Mouse (Mus musculus) intestine, embryonic 14.5 days (tissue): ENCODE data around the gene Srgap1. TPM values are rescaled to one million over a fixed set of nuclear protein-coding genes. Genes with fewer than 3 reads are reported as not detected.
A peak's percentile ranks its signal among the peaks of the same experiment; 100 is the strongest.

Experiments used
- ATAC-seq: fragments of 200-750 bp; cut with Nextera tagmentation; replicated peaks from 2 replicates; pipeline ENCODE4 v1.8.0; 2017; ENCODE audit warnings: low read depth, moderate number of reproducible peaks, moderate TSS enrichment, moderate library complexity; ENCODE audit not compliant: low FRiP score, low TSS enrichment
- DNase-seq: peaks from one replicate; pipeline ENCODE4 v3.0.0-alpha.2; 2018; ENCODE audit warnings: low spot score
- H3K27ac ChIP-seq: fragments of 300-500 bp; sonication (generic); 2 replicates; pipeline ENCODE4 v1.5.1; 2014; ENCODE audit warnings: low read depth, mild to moderate bottlenecking, control low read depth
- H3K27me3 ChIP-seq: fragments of 300-500 bp; sonication (generic); replicated peaks from 2 replicates; pipeline ENCODE4 v1.6.1; 2014; ENCODE audit warnings: low read length, control low read depth; ENCODE audit not compliant: control insufficient read depth, insufficient read depth
- H3K36me3 ChIP-seq: fragments of 300-500 bp; sonication (generic); 2 replicates; pipeline ENCODE4 v1.6.1; 2014; ENCODE audit warnings: low read length, control low read depth; ENCODE audit not compliant: control insufficient read depth, insufficient read depth
- H3K4me1 ChIP-seq: fragments of 300-500 bp; sonication (generic); replicated peaks from 2 replicates; pipeline ENCODE4 v1.6.1; 2014; ENCODE audit warnings: low read length, control low read depth, mixed read lengths; ENCODE audit not compliant: control insufficient read depth, insufficient read depth
- H3K4me2 ChIP-seq: fragments of 300-500 bp; sonication (generic); 2 replicates; pipeline ENCODE4 v1.6.1; 2014; ENCODE audit warnings: low read length
- H3K4me3 ChIP-seq: fragments of 300-500 bp; sonication (generic); 2 replicates; pipeline ENCODE4 v1.5.1; 2014; ENCODE audit warnings: low read depth, low read length, control low read depth, mixed read lengths
- H3K9ac ChIP-seq: fragments of 300-500 bp; sonication (generic); 2 replicates; pipeline ENCODE4 v1.6.1; 2014; ENCODE audit warnings: mild to moderate bottlenecking, low read length
- H3K9me3 ChIP-seq: fragments of 300-500 bp; sonication (generic); 2 replicates; pipeline ENCODE4 v1.6.1; 2016; ENCODE audit warnings: low read length, control low read depth; ENCODE audit not compliant: control insufficient read depth
- WGBS: fragments of 180-500 bp; shearing (Covaris S2); extraction: QIAGEN DNeasy Blood & Tissue Kit; methylation state at CpG from one replicate; pipeline ENCODE4 v1.1.7; 2014; 5-methylcytosine and 5-hydroxymethylcytosine counted together
- polyA plus RNA-seq: library from polyadenylated mRNA; unstranded; fragments of >200 nt; fragmentation: Nextera tagmentation; extraction: Ambion mirVana; gene quantifications from 2 replicates; pipeline ENCODE4 v1.2.1, GENCODE M21; 2014

Srgap1 gene
- polyA plus RNA-seq, 1 experiment from 2014 or later = 8.7 TPM

- 94% methylated on average over 11 of the region's 11 CpGs for WGBS
Observed at GRCm38 (mm10) chr10:121806806-121807205, 240.3 kb downstream of the Srgap1 start.

DNA sequence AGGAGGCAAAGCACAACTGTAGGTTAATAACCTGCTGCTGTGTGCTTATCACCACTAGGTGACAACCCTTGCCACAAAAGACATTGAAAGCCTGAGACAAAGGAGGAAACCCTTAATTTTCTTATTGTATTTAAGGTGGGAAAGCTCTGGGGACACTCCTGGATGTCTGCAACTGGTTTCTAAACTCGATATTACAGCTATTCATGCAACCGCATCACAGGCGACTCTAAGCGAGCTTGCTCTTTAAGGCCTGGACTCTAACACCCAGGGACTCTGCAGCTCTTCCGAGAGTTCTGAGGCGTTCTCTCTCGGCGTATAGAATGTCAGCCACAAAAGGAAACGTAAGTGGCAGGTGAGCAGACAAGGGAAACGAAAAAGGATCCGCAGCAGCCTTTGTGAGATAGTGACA lies 241.2 kb downstream of the Srgap1 start:
- Histone ChIP-seq H3K4me2 (no peak overlapping the region), H3K27me3 (no peaks in the 10 kb centered on the region), H3K27ac (no peak overlapping the region), H3K36me3 (peaks cover 21% of the 10 kb centered on the region; the same call in 1 of the 2 replicates), H3K9me3 (no peaks in the 10 kb centered on the region), H3K9ac (no peak overlapping the region), H3K4me3 (no peak overlapping the region), H3K4me1 (no peaks in the 10 kb centered on the region)
- 74% methylated on average over 11 of the region's 11 CpGs for WGBS
- no peak for DNase-seq
- no peak for ATAC-seq

More at GRCm38 (mm10) chr10:121806806-121807205, 240.3 kb downstream of the Srgap1 start:
- H3K4me2 ChIP-seq = no peak overlapping the region
- no peak overlapping the region for H3K4me3 ChIP-seq
- no peaks in the 10 kb centered on the region for H3K4me1 ChIP-seq
- ATAC-seq = no peak
- no peak overlapping the region for H3K27ac ChIP-seq
- no peaks in the 10 kb centered on the region for H3K9me3 ChIP-seq
- DNase-seq = no peak
- H3K27me3 ChIP-seq = no peaks in the 10 kb centered on the region
- H3K36me3 ChIP-seq = peaks cover 21% of the 10 kb centered on the region; the same call in 1 of the 2 replicates
- H3K9ac ChIP-seq = no peak overlapping the region

- no peak for DNase-seq
- H3K4me3 ChIP-seq = no peak overlapping the region
Observed at GRCm38 (mm10) chr10:121804551-121804950, 242.6 kb downstream of the Srgap1 start.

GRCm38 (mm10) chr10:121800041-121800440 lies 247.1 kb downstream of the Srgap1 start:
- DNase-seq = no peak
- H3K9ac ChIP-seq = no peak overlapping the region
- H3K4me1 ChIP-seq = no peaks in the 10 kb centered on the region
- H3K4me3 ChIP-seq = no peak overlapping the region
- H3K27me3 ChIP-seq = no peaks in the 10 kb centered on the region
- H3K36me3 ChIP-seq = peaks cover 31% of the 10 kb centered on the region
- no peaks in the 10 kb centered on the region for H3K9me3 ChIP-seq
- 94% methylated on average over 13 of the region's 13 CpGs for WGBS
- H3K27ac ChIP-seq = no peak overlapping the region
- H3K4me2 ChIP-seq = no peak overlapping the region
- ATAC-seq = no peak

More at GRCm38 (mm10) chr10:121804551-121804950, 242.6 kb downstream of the Srgap1 start:
- Histone ChIP-seq H3K27me3 (no peaks in the 10 kb centered on the region), H3K9me3 (no peaks in the 10 kb centered on the region), H3K4me2 (no peak overlapping the region), H3K9ac (no peak overlapping the region), H3K27ac (no peak overlapping the region), H3K36me3 (peaks cover 21% of the 10 kb centered on the region; the same call in 1 of the 2 replicates), H3K4me1 (no peaks in the 10 kb centered on the region)
- WGBS = 94% methylated on average over 13 of the region's 13 CpGs
- ATAC-seq = no peak

- ATAC-seq (peak; percentile 62; the same call in 1 of the 2 replicates), DNase-seq (no peak)
- H3K4me1 ChIP-seq = no peaks in the 10 kb centered on the region
- H3K36me3 ChIP-seq = peaks cover 24% of the 10 kb centered on the region
- no peaks in the 10 kb centered on the region for H3K27me3 ChIP-seq
- H3K9me3 ChIP-seq = no peaks in the 10 kb centered on the region
- 73% methylated on average over 8 of the region's 8 CpGs for WGBS
- no peak overlapping the region for H3K4me2 ChIP-seq
- H3K4me3 ChIP-seq = no peak overlapping the region
- H3K9ac ChIP-seq = no peak overlapping the region
- no peak overlapping the region for H3K27ac ChIP-seq
Observed at GRCm38 (mm10) chr10:121796027-121796802, 250.9 kb downstream of the Srgap1 start.

- Histone ChIP-seq H3K9me3 (no peaks in the 10 kb centered on the region), H3K36me3 (peaks cover 24% of the 10 kb centered on the region), H3K9ac (no peak overlapping the region), H3K4me2 (no peak overlapping the region), H3K4me3 (no peak overlapping the region), H3K4me1 (no peaks in the 10 kb centered on the region), H3K27ac (no peak overlapping the region), H3K27me3 (no peaks in the 10 kb centered on the region)
- 94% methylated on average over 12 of the region's 12 CpGs for WGBS
- ATAC-seq = no peak
- DNase-seq = no peak
Observed at GRCm38 (mm10) chr10:121794486-121794885, 252.6 kb downstream of the Srgap1 start.

GRCm38 (mm10) chr10:121792661-121793060 lies 254.5 kb downstream of the Srgap1 start:
- Histone ChIP-seq H3K36me3 (peaks cover 20% of the 10 kb centered on the region), H3K9me3 (no peaks in the 10 kb centered on the region), H3K27me3 (no peaks in the 10 kb centered on the region), H3K4me2 (no peak overlapping the region), H3K27ac (no peak overlapping the region), H3K4me3 (no peak overlapping the region), H3K4me1 (no peaks in the 10 kb centered on the region), H3K9ac (no peak overlapping the region)
- WGBS = 93% methylated on average over 17 of the region's 17 CpGs
- DNase-seq (no peak), ATAC-seq (no peak)

DNA sequence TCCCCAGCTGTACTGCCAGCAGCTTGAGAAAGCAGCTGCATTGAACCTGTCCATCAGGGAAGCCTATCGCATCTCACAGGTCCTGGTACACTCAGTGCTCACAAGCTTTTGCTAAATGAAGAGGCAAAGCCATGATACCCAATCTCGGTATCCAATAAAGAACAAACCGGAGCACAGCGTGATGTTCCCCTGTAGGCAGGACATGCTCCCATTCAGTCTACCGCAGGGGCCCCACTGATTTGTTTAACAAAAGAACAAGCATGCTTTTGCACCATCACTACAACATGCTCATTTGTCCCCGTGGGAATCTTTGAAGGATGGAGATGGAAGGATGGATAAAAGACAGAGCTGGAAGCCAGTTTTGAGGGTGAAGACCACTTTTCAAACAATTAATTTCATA lies 257.0 kb downstream of the Srgap1 start:
- H3K27me3 ChIP-seq = no peaks in the 10 kb centered on the region
- 82% methylated on average over 6 of the region's 6 CpGs for WGBS
- no peak overlapping the region for H3K27ac ChIP-seq
- no peaks in the 10 kb centered on the region for H3K4me1 ChIP-seq
- DNase-seq = no peak
- H3K36me3 ChIP-seq = peaks cover 20% of the 10 kb centered on the region
- H3K9me3 ChIP-seq = no peaks in the 10 kb centered on the region
- H3K9ac ChIP-seq = no peak overlapping the region
- no peak overlapping the region for H3K4me2 ChIP-seq
- H3K4me3 ChIP-seq = no peak overlapping the region
- ATAC-seq = no peak

DNA sequence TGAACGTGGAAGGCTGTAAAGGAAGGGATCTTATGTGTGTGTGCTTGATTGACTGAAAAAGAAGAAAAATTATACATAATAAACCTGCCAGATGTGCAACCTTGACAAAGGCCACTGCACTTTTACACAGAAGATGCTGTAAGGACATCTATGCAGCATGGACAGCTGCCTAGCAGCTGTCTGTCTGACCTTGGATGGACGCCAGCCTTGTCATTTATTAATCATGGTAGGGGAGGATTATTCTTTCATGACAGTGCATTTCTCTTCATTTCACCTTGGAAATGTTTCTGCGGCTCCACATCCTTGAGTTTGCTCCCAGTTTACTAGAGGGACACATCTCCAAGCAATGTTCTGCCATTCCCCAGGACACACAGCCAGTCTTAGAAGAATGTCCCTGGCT lies 258.6 kb downstream of the Srgap1 start:
- Histone ChIP-seq H3K4me1 (no peaks in the 10 kb centered on the region), H3K4me3 (no peak overlapping the region), H3K36me3 (peaks cover 29% of the 10 kb centered on the region), H3K9me3 (0 out of 2 replicates have a peak, but pooled peaks cover 4% of the 10 kb centered on the region), H3K27ac (no peak overlapping the region), H3K27me3 (no peaks in the 10 kb centered on the region), H3K4me2 (no peak overlapping the region), H3K9ac (no peak overlapping the region)
- WGBS = 81% methylated on average over 3 of the region's 3 CpGs
- DNase-seq (no peak), ATAC-seq (no peak)
